Mouse (Mus musculus): ENCODE measurements around the gene Bcl2l12. TPM values are rescaled to one million over a fixed set of nuclear protein-coding genes. Genes with fewer than 3 reads are reported as not detected.

The Bcl2l12 gene
- total RNA-seq, 2 experiments from 2014 or later = 4.4 to 4.7 TPM

DNA sequence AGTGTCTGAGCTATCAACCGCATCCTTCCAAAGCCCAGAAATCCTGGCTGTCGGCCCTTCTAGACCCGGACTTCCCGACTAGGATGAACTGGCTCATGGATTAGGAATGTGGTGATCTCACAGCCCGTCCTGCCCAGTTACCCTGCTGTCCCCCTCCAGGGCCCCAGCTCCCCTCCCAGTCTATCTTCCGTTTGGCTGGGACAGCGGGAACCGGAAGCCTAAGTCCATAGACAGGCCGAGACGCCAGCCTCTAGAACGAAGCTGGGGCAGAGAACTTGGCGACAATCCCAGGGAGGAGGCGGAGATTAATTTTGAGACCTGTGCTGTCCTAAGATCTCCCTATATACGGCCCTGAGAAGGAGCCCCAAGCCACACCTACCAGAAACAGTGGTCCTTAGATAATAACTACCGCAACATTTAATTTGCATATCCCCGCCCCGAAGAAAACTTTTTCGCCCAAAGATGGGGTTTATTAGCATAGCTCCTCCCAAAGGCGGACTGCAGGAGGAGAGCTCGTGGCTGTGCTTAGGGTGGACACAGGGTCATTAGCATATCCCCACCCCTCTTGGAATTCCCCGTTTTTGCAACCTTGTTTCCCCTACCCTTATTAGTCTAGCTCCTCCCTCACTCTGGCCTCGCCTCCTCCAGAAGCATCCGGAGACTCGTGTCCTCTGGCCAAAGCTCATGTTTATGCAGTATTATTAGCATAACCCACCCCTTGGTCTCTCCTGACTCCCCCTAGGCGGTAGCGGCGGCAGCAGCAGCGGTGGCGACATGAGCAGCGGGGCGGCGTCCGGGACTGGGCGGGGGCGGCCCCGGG is 18.9 kb upstream of the Bcl2l12 start, which contains the start of gene Rras:
Gene Rras (plus strand): TSS at position 720 of the 820 bp plus-strand sequence.
- intact Hi-C loops (cut with DNase I) = no loop called here
- peak; percentile 74 for DNase-seq

- no peak for DNase-seq
- intact Hi-C loops (cut with DNase I) = no loop called here
Measured at GRCm38 (mm10) chr7:45016761-45017160, 18.2 kb upstream of the Bcl2l12 start.

- intact Hi-C loops (cut with DNase I) = no loop called here
- DNase-seq = peak; percentile 100
Measured at GRCm38 (mm10) chr7:45015957-45016612, 17.6 kb upstream of the Bcl2l12 start, which contains the start of gene Scaf1. Gene Scaf1 (minus strand): TSS chr7:45016363.

DNA sequence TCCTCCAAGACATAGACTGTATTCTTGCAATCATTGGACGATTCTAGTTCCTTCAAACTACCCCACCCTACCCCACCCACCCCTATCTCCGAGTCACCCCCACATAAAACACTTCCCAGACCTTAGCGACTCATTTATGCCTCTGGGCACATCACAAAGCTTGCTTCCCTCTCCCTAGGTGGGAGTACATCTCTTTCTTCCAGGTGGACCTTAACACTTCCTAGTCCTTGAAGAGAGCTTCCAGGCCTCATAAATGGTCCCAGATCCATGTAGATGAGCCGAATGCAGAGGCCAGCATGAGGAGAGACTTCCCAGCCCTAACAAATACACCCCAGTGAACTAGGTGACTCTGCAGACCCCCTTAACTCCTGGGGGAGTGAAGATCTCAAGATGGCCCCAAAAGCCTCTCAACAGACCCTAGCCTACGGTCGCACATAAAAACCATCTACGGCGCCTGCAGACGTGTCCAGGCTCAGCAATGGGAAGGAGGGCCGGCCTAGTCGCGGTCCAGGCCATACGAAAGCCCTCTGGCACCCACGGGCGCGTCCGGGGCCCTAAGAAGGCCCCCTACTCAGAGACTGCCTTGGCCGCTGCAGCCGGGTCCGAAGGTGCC is 16.9 kb upstream of the Bcl2l12 start:
- no peak for DNase-seq
- intact Hi-C loops (cut with DNase I) = no loop called here

- DNase-seq = no peak
- intact Hi-C loops (cut with DNase I) = no loop called here
Measured at GRCm38 (mm10) chr7:45014096-45014451, 15.6 kb upstream of the Bcl2l12 start.

GRCm38 (mm10) chr7:45013366-45014095 is 15.0 kb upstream of the Bcl2l12 start:
- intact Hi-C loops (cut with DNase I) = no loop called here
- DNase-seq = no peak

DNA sequence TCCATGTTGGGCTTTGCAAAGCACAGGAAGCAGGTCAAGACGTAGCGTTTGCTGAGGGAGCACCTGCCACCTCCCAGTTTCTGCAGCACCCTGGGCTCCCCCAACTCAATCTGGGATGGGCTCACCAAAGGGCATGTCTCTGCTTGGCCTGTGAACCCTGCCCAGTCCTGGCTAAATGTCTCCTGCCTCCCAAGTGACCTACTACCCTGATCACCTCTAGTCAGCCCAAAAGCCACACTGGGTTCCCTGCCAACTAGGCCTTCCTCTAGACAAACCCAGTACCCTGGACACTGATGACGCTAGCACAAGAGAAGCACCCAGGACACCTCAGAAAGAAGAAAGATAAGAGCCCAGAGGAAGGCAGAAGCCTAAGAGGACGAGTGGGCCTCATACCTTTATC is 14.3 kb upstream of the Bcl2l12 start:
- no peak for DNase-seq
- intact Hi-C loops (cut with DNase I) = no loop called here

DNA sequence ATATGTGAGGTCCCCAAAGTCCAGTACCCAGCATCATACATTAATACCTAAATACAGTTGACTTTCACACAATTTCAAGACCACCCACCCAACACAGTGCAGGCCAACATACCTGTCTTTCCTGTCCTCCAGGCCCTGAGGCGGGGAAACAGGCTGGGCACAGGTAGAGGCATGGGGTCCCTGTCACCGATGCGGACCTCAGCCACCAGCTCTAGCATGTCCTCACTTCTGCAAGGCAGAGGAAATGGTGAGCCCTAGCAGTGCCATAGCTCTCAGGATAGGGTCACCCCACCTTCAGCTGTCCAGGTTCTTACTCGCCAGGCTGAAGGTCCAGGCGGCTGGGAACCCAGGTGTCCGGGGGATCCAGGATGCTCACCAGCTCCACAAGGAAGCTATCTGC is 13.5 kb upstream of the Bcl2l12 start:
- no peak for DNase-seq
- intact Hi-C loops (cut with DNase I) = no loop called here

DNA sequence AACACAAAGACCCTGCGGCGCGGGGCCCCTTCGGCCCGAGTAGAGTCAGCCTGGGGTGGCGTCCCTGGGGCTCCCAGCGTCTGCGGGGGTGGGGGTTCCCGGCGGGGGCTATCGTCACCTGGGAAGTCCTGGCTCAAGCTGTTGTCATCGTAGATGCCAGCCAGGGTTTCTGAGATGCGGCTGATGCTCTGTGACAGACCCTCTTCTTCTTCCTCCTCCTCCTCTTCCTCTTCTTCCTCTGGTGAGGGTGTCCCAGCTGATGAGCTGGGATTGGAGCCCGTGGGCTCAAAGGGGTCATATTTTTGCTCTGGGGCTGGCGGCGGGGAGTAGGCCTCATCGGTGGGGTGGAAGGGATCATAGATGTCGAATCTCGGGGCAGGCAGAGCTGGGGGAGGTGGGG is 9.9 kb upstream of the Bcl2l12 start:
- intact Hi-C loops (cut with DNase I) = no loop called here
- DNase-seq = no peak

- no peak for DNase-seq
- intact Hi-C loops (cut with DNase I) = no loop called here
Measured at GRCm38 (mm10) chr7:45007846-45008245, 9.3 kb upstream of the Bcl2l12 start.

GRCm38 (mm10) chr7:45007141-45007540 is 8.6 kb upstream of the Bcl2l12 start:
- no peak for DNase-seq
- intact Hi-C loops (cut with DNase I) = no loop called here

DNA sequence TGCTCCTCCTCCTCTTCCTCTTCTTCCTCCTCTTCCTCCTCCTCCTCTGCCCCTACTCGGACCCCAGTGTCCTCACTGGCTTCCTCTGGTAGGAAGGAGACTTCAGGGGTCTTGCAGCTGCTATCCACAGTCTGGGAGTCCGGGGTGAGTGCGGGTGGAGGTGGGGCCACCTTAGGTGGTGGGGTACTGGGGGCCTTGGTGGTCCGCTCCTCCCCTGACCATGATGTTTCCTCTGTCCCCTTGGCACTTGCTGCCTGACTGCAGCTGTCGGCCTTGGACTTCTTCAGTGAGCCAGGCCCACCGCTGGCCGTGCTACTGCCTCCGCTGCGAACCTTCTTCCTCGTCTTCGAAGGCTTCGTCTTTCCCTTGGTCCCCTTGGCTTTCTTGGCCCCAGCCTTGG is 8.0 kb upstream of the Bcl2l12 start:
- no peak for DNase-seq
- intact Hi-C loops (cut with DNase I) = no loop called here

DNA sequence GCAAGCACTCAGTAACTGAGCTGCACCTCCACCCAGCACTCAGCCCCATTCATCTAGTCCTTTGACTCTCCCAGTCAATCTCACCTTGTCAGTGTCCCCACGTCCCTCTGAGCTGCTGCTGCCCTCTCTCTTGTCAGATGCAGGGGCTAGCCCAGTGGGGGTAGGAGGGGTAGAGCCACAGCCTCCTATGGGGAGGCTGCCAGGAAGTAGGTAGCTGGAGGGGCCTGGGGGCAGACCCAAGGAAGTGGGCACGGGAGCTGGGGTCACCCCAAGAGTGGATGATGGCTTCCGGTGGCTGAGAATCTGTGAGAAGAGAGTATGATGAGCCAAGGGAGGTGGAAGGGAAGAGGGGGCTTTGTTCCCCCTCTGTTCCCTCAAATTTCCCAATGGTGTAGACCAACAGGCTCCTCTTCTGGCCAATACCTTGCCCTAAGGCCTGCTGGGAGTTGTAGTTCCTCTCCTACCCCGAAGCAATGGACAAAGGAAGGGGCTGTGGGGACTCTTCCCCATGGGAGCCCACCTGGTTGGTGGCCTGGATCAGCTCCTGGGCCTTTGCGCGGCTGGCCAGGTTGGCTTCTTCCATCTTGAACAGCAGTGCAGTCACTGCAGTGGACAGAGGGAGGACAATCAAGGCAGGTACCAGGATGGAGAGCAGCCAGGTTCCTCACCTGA is 6.9 kb upstream of the Bcl2l12 start:
- DNase-seq = no peak

GRCm38 (mm10) chr7:45004546-45004945 is 6.0 kb upstream of the Bcl2l12 start:
- no peak for DNase-seq
- intact Hi-C loops (cut with DNase I) = no loop called here

More for the DNA sequence above, 6.9 kb upstream of the Bcl2l12 start:
- intact Hi-C loops (cut with DNase I) = no loop called here

DNA sequence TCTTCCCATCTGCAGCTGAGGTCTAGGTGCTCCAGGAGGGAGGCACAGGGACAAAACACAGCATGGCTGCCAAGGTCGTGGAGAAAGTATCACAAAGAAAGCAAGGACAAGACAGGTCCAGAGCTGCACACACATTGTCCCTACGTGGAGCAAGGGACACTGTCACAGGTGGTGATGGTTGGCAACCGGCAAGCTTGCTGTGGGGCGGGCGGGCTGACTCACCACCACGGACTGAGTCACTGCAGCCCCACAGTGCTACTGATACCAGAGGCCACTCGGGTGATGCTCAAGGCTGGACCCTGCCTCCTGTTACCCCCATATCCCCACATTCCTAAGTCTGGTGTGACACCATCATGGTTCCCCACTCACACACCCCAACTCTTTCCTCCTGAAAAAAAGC is 3.9 kb upstream of the Bcl2l12 start:
- intact Hi-C loops (cut with DNase I) = no loop called here
- DNase-seq = no peak

- intact Hi-C loops (cut with DNase I) = no loop called here
- no peak for DNase-seq
Measured at GRCm38 (mm10) chr7:45000539-45001114, 2.1 kb upstream of the Bcl2l12 start.

DNA sequence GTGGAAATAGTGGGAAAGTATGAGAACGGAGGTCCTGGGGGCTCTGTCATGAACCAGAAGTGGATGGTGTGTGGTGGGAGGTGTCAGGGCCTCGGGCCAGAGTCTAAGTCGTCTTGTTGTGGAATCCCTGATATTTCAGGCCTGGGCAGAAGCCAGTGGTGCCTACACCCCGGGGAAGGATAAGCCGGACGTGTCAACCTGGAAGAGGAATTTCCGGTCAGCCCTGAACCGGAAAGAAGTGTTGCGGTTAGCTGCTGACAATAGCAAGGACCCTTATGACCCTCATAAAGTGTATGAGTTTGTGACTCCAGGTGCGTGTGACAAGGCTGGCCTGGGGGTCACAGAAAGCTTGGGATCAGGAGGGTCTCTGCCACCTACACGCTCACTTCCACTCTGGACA is 1.2 kb upstream of the Bcl2l12 start:
- intact Hi-C loops (cut with DNase I) = no loop called here
- no peak for DNase-seq

DNA sequence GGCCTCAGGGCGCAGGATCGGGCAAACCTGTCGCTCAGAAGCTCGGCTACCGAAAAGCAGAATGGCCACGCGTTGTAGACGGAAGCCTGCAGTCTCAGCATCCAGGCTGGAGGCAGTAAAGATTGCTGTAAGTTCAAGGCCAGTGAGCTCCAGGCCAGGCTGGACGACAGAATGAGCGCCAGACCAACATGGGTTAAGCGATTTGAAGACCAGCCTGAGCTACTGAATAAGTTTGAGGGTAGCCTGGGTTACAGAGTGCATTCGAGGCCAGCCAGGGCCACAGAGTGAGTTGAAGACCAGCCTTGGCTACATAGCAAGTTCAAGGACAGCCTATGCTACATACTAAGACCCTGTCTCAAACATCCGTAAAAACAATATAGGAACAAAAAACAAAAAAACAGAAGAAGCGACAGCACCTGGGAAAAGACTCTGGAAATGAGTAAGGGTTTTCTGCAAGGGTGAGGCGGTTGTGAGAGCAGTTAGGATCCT is 528 bp downstream of the Bcl2l12 start:
- no peak for DNase-seq
- intact Hi-C loops (cut with DNase I) = no loop called here

GRCm38 (mm10) chr7:44997231-44997939 is 1.1 kb downstream of the Bcl2l12 start, which contains the start of gene Irf3:
Gene Irf3 (plus strand): TSS chr7:44997648.
- intact Hi-C loops (cut with DNase I) = no loop called here
- DNase-seq = peak; percentile 96
